Mouse (Mus musculus) small intestine, adult 2 months (tissue): ENCODE results near the gene Rps15. TPM values are rescaled to one million over a fixed set of nuclear protein-coding genes. Genes with fewer than 3 reads are reported as not detected.

Experiments
- H3K27ac ChIP-seq: fragments of 200-500 bp; 2 replicates; pipeline ENCODE4 v1.5.1; 2012; ENCODE audit warnings: low read depth, low read length, control low read depth, inconsistent platforms; ENCODE audit not compliant: insufficient read depth
- H3K27me3 ChIP-seq: fragments of 200-500 bp; 2 replicates; pipeline ENCODE4 v1.6.1; 2012; ENCODE audit warnings: mild to moderate bottlenecking, moderate library complexity, low read length, inconsistent platforms; ENCODE audit not compliant: control insufficient read depth, insufficient read depth
- H3K36me3 ChIP-seq: fragments of 200-500 bp; 2 replicates; pipeline ENCODE4 v1.6.1; 2012; ENCODE audit warnings: mild to moderate bottlenecking, low read length, control low read depth, inconsistent platforms; ENCODE audit not compliant: control insufficient read depth, insufficient read depth
- H3K4me1 ChIP-seq: fragments of 200-500 bp; 2 replicates; pipeline ENCODE4 v1.6.1; 2012; ENCODE audit warnings: low read length, inconsistent platforms, mixed read lengths; ENCODE audit not compliant: control insufficient read depth, insufficient read depth, insufficient read length
- H3K4me3 ChIP-seq: fragments of 200-500 bp; 2 replicates; pipeline ENCODE4 v1.5.1; 2012; ENCODE audit warnings: low read depth, mild to moderate bottlenecking, control low read depth, inconsistent platforms, low read length, moderate library complexity
- CTCF ChIP-seq: fragments of 200-500 bp; IDR thresholded peaks from 2 replicates; pipeline ENCODE4 v1.5.1; 2012; ENCODE audit warnings: low read depth, mild to moderate bottlenecking, control low read depth, inconsistent platforms, low read length, moderate library complexity, mixed read lengths; ENCODE audit not compliant: insufficient replicate concordance, insufficient read length; ENCODE audit errors: extremely low read depth
- POLR2A ChIP-seq: fragments of 200-500 bp; IDR thresholded peaks from 2 replicates; pipeline ENCODE4 v1.6.1; 2012; ENCODE audit warnings: low read depth, mild to moderate bottlenecking, control low read depth, inconsistent platforms, low read length, moderate library complexity
- WGBS: fragments of 180-500 bp; shearing (Covaris S2); methylation state at CpG from one replicate; pipeline ENCODE4 v1.1.7; 2018; 5-methylcytosine and 5-hydroxymethylcytosine counted together
- polyA plus RNA-seq: library from polyadenylated mRNA; depleted of rRNA; stranded (reverse); fragments of >200 nt; gene quantifications from 2 replicates; pipeline ENCODE4 v1.2.3, GENCODE M21; 2012

The Rps15 gene
- polyA plus RNA-seq, 1 experiment = 887 TPM

DNA sequence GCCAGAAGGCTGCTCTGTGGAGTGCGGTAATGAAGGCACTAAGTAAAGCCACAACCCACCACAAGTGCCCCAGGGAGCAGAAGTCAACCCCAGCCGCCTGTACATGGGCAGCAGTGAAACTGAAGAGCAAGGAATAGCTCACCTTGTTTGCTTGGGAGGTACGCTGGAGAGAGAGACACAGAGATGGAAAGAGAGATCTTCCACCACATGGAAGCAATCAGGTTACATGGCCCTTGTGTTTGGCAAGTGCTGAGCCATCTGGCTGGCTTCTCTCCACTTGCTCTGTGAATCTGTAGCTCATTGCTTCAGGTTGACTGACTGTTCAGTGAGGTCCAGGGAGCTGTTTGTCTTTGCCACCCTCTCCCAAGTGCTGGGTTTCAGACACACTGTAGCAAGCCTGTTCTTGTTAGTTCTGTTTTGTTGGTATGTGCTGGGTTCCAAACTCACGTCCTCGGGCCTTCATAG lies 40.3 kb downstream of the Rps15 start:
- WGBS = 44% methylated on average over 5 of the region's 5 CpGs
- no peak; the same call in 1 of the 2 replicates for TF ChIP-seq POLR2A
- Histone ChIP-seq H3K27ac (peak overlapping the region; percentile 95), H3K4me1 (peaks cover 22% of the 10 kb centered on the region), H3K27me3 (no peaks in the 10 kb centered on the region), H3K36me3 (peaks cover 28% of the 10 kb centered on the region), H3K4me3 (peak overlapping the region; percentile 18)

DNA sequence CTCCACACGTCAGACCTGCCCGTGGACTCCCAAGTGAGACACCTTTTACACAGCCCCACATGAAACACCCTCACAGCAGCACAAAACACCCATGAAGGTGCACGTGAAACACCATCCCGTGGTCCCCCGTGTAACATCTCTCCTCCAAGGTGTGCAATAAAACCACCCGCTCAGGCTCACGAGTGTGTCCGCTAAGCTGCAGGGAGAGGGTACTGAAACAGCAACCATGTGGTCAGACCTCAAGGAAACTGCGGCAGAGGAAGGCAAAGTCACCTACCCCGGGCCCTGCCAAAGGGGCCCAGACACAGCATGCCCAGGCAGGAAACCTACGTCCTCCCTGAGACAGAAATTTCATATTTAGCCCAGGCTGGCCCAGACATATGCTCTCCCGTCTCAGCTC lies 44.0 kb downstream of the Rps15 start:
- WGBS = 84% methylated on average over 12 of the region's 12 CpGs
- H3K27me3 ChIP-seq = no peaks in the 10 kb centered on the region

DNA sequence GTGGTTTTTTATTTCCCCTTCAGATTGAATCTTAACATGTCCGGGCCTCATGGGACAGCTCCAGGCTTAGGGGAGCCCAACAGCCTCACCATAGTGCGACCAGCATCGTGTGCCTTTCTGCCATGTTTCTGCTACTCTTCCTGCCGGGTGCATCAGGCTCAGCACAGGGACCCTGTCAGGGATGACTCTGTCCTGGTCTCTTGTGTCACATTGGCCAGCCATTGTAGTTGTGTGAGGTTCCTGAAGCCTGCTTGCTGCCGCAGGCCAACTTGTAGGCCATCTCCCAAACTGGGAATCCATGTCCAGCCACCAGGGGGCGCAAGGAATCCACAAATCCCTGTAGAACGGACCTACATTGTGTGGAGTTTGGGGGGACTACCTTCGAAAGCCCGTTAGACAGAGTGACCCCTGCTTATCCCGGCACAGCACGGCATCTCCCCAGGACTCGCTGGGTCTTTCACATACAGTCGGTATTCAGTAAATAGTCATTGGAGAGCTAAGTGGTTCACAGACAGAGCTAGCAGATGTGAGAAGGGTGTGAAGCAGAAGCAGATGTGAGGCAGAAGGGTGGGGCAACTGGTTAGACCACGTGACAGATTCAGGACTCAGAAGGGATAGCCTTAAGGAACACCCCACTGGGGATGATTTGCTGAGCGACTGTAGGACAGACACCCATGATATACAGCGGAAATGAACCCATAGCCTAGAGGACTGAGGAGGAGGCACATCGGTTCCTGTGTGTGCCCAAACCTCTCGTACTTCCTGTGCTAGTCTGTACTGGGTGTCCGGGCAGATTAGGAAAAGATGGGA lies 47.9 kb downstream of the Rps15 start:
- Histone ChIP-seq H3K36me3 (peaks cover 15% of the 10 kb centered on the region), H3K4me3 (no peak overlapping the region), H3K27ac (no peak overlapping the region), H3K27me3 (peaks cover 2% of the 10 kb centered on the region; the same call in 1 of the 2 replicates), H3K4me1 (peaks cover 36% of the 10 kb centered on the region)
- 18% methylated on average over 19 of the region's 19 CpGs for WGBS
- peak; percentile 98 for TF ChIP-seq CTCF
- no peak for TF ChIP-seq POLR2A

More for the DNA sequence above, 44.0 kb downstream of the Rps15 start:
- no peak overlapping the region for H3K27ac ChIP-seq
- H3K4me3 ChIP-seq = no peak overlapping the region
- H3K36me3 ChIP-seq = peaks cover 28% of the 10 kb centered on the region
- TF ChIP-seq POLR2A (no peak), CTCF (no peak)
- peaks cover 20% of the 10 kb centered on the region for H3K4me1 ChIP-seq

DNA sequence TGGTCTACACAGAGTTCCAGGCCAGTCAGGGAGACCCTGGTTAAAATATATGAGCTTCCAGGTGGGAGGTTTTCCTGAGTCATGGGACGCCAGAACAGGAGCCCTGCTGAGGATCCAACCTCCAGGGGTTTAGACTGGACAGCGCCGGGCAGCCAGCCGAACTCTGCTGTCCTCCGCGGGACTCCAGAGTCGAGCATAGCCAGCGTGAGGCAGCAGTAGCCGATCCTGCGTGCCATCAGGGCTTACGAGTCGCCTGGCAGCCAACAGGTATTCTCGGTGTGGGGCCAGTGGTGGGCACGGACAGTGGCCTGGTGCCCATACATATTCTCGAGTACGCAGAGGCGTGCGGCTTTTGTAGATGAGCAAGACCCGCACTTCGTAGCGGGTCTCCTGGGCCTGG lies 48.8 kb downstream of the Rps15 start:
- Histone ChIP-seq H3K4me3 (no peak overlapping the region), H3K4me1 (peaks cover 42% of the 10 kb centered on the region), H3K36me3 (peaks cover 7% of the 10 kb centered on the region), H3K27me3 (peaks cover 2% of the 10 kb centered on the region; the same call in 1 of the 2 replicates), H3K27ac (no peak overlapping the region)
- TF ChIP-seq POLR2A = no peak
- TF ChIP-seq CTCF = no peak
- 63% methylated on average over 21 of the region's 21 CpGs for WGBS

- Histone ChIP-seq H3K36me3 (no peaks in the 10 kb centered on the region), H3K27me3 (peaks cover 2% of the 10 kb centered on the region; the same call in 1 of the 2 replicates), H3K27ac (no peak overlapping the region), H3K4me3 (peak overlapping the region; percentile 33), H3K4me1 (peaks cover 42% of the 10 kb centered on the region)
- TF ChIP-seq CTCF (no peak), POLR2A (no peak)
- WGBS = 12% methylated on average over 47 of the region's 47 CpGs
Measured at GRCm38 (mm10) chr10:80341491-80342304, 49.4 kb downstream of the Rps15 start.

- 4% methylated on average over 26 of the region's 26 CpGs for WGBS
- Histone ChIP-seq H3K4me1 (peaks cover 43% of the 10 kb centered on the region), H3K4me3 (peak overlapping the region; percentile 33), H3K36me3 (no peaks in the 10 kb centered on the region), H3K27ac (no peak overlapping the region), H3K27me3 (peaks cover 2% of the 10 kb centered on the region; the same call in 1 of the 2 replicates)
- TF ChIP-seq CTCF (no peak), POLR2A (no peak)
Measured at GRCm38 (mm10) chr10:80342305-80342748, 50.1 kb downstream of the Rps15 start.
